Mouse (Mus musculus) right cerebral cortex, postnatal 25 days (tissue): ENCODE measurements around the gene Rsl24d1.
"Not testable (repeated sequence)": the region's sequence is repeated elsewhere in the genome, so short reads cannot be mapped to it uniquely, and the experiment has no call there.

Source experiments
- DNase-seq: peaks from one replicate; pipeline ENCODE4 v3.0.0; 2022

Gene Rsl24d1

DNA sequence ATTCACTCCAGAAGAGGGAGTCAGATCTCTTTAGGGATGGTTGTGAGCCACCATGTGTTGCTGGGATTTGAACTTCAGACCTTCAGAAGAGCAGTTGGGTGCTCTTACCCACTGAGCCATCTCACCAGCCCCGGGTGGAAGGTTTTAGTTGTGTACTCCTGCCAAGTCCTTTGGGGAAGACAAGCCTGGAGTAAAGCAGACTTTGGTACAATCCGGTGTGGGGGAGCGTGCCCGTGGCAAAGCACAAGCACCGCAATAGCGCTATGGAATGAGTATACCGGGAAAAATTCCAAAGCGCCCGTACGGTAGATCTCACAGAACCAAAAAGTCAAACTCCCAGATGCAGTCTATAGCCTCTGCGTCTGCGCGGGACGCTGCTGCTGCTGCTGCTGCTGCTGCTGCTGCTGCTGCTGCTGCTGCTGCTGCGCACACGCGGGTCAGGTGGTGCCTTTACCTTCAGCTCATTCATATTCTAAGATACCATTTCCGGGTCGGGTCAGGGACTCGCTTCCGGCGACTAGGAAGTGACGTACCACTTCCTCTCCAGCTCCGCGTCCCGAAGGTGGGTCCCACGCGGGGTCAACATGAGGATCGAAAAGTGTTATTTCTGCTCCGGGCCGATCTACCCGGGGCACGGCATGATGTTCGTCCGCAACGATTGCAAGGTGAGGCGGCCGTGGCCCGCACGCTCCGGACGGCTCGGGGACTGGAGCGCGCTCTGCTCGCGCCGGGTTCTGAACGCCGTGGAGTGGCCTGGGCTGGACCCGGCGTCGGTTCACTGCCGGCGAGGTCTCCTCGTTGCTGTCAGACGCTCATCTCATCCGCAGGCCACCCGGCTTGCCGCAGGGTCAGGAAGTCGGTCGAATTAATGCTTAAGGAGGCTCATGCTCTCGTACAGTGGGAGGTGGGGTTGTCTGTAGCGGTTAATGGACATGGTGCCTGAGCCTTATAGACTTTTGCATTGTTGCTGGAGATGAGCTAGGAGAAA is at the start of gene Rsl24d1:
Gene Rsl24d1 (plus strand): TSS at position 508 of the 988 bp plus-strand sequence.
- peak; percentile 90 for DNase-seq

DNA sequence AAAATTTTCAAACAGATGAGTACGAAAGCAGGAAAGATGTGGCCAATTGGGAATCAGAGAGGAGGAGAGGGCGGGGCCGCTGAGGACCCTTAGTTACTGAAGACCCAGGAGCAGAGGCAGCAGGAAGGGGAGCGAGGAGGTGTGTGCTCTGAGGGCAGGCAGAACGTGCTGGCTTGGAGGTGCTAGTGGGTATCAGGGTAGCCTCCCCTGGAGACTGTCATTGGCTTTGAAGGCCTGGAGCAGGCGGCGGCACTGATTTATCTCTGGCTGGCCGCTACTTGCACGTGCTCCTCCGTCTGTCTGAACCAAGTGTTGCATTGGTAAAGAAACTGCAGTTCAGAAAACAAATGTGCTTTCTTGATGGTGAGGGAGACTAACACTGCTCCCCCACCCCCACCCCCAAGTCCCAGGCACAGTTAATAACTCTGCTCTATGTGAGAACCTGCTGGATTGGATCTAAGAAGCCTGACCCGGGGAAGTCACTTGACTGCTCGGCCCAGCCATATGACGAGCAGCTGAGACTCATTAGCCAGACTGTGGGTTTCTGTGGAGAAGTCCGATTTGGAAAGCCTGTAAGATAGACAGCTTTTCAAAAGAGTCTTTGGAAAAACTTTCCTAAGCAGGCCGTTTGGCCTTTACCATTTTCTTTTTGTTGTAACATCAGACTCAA is 49.5 kb upstream of the Rsl24d1 start:
- no peak for DNase-seq

DNA sequence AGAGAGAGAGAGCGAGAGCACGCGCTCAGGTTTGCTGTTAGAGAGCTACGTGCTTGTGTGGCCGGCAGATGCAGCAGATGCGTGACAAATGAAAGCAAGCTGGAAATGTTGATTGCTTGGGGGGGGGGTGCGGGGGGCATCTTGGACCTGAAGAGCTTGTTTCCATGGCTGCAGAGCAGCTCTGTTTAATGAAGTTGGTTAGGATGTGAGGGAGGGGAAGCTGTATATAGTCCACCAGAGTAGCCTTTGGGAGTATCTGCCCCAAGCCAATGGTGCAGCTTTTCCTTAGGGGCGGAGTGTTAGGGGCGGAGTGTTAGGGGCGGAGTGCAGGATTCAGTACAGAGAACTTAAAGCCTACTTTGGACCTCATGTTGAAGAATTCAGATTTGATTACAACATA is 46.1 kb upstream of the Rsl24d1 start:
- DNase-seq, result no peak

DNA sequence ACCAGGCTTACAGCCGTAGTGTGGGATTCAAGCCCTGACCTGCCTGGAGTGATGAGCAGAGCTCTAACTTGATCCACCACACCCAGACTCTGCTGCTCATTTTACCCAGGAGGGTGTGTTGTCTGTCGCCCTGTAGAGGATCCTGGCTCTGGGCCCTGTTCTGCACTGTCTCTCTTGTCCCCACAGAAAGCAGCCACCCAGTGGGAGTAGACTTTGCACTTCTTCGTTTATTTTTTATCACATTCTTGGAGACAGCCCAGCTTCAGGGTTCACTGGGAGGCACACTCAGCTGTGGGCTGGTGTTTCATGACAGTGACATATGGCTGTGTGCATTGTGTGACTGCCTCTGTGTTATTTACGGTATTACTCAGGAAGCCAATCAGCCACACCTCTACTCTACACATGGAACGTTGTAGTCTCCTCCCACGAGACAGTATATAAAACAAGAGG is 45.0 kb upstream of the Rsl24d1 start:
- DNase-seq, result peak; percentile 69

DNA sequence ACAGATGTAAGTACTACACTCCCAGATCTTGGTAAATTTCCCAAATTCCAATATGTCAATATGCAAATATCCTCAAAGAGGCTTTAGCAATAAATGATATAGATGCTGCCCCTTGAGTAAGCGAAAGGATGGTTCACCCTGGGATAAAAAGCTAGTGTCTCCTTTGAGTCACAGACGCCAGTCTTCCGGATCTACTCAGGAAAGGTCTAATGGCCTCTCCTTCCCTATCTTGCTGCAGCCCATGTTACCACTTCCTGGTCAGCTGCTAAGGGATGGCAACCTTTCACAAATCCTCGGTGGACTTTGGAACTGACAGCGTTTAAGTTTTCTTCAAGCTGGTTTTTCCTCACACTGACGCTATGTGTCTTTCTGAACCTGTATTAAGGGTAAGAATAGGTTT is 44.5 kb upstream of the Rsl24d1 start:
- no peak for DNase-seq

DNA sequence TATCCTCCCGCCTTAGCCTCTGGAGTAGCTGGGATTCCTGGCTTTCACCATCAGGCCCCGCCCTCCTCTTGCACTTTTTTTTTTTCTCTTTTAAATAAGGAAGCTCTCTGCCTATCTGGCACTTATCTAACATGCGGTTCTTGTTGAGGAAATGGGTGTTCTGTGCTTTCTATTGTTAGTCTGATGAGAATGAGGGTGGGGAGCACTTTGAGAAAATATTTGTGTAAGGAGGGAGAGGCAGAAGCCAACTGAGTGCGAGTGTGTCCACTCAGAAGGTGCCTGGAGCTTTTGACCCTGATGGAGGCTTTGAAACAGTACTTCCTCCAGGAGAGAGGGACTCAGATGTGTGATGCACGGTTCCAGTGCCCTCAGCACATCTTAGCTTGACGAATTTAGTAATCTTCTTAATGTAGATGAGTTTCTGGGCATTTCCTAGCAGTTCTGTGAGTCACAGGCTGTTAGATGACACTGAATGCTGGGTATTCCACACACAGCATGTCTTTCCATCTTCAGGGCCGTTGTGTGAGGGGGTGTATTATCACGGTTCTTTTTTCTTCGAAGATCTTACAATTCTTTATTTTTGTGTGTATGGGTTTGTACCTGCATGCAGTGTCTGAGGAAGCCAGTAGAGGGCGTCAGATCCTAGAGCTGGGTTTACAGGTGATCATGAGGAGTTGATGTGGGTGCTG is 42.1 kb upstream of the Rsl24d1 start:
- no peak for DNase-seq

DNA sequence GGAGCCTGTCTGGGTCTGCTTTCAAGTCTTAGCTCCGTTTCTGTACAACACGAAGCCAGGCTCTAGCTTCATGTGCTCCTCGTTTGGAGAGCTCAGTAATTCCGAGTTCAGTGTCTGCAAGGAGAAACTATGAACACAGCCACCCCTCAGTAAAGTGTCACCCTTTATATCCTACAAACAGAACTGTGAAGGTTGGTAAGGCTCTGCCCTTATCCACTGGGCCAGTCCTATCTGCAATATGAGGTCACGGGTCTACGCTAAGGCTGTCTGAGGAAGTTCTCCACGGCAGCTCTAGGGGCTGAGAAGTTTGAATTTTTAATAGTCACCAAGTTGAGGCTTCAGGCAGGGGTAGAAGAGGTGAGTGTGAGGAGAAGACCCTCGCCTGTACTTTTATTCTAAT is 40.8 kb upstream of the Rsl24d1 start:
- no peak for DNase-seq

GRCm38 (mm10) chr9:73073169-73073568 is 40.1 kb upstream of the Rsl24d1 start:
- DNase-seq, result no peak

DNA sequence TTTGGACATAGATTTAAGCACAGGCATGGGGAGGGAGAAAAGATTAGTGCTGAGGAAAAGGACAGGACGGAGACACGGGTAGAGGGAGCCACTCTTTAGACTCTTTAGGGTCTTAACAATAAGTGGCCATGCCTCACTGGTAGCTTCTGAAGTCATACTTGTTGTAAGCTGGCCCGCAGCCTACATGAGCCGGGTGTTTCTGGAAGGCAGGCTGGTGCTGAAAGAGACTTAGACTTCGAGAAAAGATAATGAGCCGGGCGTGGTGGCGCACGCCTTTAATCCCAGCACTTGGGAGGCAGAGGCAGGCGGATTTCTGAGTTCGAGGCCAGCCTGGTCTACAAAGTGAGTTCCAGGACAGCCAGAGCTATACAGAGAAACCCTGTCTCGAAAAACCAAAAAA is 33.9 kb upstream of the Rsl24d1 start:
- not testable (repeated sequence) for DNase-seq

DNA sequence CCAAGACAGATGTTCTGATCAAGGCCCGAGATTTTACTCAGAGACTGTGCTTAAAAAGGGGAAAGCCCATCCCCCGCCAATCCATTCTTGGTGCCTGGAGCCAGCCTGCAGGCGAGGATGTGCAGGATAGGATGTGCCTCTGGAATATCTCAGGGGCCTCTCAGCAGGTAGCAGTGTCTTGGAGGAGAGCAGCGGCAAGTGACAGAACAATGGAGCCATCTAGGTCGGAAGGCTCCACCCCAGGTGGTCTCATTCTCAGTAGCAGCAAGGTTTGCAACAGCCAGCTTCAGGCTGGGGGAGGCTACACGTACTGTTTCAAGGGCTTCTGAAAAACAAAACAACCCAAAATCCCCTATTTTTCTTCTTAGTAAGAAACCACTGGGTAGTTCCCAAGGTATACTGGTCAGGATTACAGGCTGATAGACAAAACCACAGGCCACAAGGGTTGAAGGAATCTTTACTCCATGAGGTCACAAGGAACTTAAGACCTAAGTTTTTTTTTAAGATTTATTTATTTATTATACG is 33.4 kb upstream of the Rsl24d1 start:
- DNase-seq, result no peak

DNA sequence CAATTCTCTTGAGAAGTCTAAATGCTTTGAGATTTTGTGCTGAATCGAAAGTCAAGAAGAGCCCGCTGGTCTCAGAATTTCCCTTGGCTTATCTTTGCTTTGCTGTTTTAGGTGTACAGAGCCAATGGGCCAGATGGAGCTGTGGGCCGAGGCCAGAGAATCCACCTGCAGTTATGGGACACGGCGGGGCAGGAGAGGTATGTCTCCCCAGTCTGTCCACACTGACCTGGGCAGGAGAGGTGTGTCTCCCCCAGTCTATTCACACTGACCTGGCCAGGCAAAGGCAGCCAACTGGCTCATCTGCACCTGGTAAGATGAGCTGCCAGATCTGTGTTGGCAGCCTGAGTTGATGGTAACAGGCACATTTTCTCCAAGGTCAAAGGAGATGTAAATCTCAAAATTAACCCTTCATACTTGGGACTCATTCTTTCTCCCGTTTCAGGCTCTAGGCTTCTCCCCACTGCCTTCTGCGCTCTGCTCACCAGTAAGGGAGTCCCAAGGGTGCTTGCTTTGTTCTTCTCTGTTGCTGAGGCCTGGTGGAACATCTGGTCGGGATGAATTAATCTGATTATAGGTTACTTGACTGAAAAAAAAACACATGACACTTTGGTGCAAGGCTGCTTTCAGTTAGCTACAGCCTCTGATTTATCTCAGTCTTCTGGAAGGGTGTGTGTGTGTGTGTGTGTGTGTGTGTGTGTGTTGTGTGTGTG is 30.8 kb upstream of the Rsl24d1 start:
- DNase-seq, result no peak

GRCm38 (mm10) chr9:73083956-73084355 is 29.3 kb upstream of the Rsl24d1 start:
- no peak for DNase-seq

- no peak for DNase-seq
These were observed 27.4 kb upstream of the Rsl24d1 start for GRCm38 (mm10) chr9:73085845-73086244.

DNA sequence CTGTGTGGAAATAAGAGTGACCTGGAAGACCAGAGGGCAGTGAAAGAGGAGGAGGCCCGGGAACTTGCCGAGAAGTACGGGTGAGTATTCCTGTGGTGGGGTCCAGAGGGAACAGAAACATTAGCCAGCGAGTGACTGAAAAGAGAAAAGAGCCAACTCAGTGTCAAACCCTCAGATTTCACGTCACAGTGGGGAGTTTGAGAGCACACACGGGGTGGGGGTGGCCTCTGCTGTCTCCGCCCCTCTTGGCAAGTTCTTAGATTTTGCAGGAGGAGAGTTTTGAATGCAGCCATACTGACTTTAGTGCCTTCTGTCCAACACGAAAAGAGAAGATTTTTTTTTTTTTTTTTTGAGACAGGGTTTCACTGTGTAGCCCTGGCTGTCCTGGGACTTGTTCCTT is 26.1 kb upstream of the Rsl24d1 start:
- no peak for DNase-seq

GRCm38 (mm10) chr9:73087581-73087980 is 25.6 kb upstream of the Rsl24d1 start:
- DNase-seq, result no peak

DNA sequence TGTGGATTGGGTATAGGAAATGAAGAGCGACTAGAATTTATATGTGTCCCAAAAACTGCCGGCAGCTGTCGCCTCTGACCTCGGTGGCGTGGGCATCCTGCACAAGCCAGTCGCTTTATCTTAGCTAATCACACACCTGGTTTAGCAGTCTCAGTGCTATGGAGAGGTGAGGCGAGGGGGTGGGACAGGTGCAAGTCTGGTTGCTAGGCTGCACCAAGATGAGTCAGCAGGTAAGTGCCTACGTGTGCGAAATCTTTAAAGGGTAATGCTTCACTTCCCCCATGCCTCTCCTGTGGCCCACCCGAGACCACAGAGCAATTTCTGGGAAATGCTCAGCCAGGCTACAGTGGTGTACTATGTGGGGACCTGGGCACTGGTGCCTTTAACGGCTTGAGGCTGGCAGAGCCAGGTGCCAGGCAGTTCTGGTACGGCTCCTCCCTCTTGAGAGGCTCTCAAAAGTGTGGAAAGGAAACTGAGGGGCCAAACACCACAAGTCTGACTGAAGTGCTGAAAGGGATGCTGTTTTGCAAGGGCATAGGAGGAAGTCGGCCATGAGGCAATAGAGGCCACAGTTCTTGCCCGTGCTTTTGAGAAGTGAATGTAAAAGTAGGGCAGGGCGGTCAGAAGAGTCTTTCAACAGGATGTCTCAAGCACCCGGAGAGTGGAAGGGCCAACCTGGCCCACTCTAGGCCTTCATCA is 23.9 kb upstream of the Rsl24d1 start:
- DNase-seq, result no peak

DNA sequence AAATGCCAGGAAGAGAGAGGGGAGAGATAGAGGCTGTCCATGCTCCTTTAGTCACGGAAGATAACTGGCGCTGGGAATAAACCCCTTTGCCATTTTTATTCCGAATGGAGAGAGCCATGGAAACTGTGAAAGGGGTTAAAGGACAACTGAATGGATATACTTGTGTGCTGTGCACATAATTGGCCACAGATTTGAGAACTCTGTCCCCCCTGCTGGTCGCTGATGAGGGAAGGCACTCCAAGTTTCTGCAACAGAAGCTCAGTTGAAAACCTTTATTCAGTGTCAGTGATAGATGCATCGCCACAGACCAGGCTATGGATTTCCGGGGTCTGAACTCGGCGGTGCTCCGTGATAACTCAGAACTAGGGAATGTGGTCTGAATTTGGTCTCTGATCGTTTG is 23.1 kb upstream of the Rsl24d1 start:
- DNase-seq, result no peak

DNA sequence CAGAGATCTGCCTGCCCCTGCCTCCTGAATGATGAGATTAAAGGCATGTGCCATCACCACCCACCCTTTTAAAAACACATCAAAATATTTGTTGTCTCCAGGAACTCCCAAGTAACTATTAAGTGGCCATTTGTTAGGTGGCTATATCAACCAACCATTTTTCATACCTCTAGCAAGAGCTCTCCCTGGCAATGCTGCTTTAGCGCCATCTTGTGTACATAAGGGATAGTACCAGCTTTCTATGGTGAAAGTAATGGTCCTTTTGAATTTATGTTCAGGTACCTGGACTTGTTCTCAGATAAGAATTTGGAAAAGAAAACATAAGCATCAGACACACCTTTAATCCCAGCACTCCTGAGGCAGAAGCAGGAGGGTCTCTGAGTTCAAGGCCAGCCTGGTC is 21.5 kb upstream of the Rsl24d1 start:
- DNase-seq, result peak; percentile 15

GRCm38 (mm10) chr9:73094580-73094979 is 18.6 kb upstream of the Rsl24d1 start:
- DNase-seq, result no peak

- DNase-seq, result no peak
These were observed 15.3 kb upstream of the Rsl24d1 start for GRCm38 (mm10) chr9:73097898-73098297.

DNA sequence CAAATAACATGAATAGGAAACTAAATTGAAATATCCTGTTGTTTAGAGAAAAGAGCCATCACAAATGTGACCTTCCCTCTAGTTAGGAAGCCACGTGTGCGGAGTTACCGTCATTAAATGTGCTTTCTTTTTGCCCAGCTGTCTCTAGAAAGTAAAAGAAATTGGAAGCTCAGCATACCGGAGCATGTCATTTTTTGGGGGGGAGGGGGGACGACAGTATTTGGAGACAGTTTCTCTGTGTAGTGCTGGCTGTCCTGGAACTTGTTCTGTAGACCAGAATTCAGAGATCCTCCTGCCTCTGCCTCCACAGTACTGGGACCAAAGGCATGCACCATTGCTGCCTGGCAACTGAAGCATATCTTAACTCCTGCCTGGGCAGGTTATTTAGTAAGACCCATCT is 11.7 kb upstream of the Rsl24d1 start, which contains the start of gene Khdc3:
Gene Khdc3 (plus strand): TSS at position 301 of the 400 bp plus-strand sequence.
- no peak for DNase-seq

- DNase-seq, result no peak
These were observed 11.0 kb upstream of the Rsl24d1 start, which contains the start of gene Gm20509 for GRCm38 (mm10) chr9:73102181-73102580. Gene Gm20509, plus strand, starts transcription at chr9:73102470.
